Mouse (Mus musculus): ENCODE results near the gene Crmp1. TPM values are rescaled to one million over a fixed set of nuclear protein-coding genes. Genes with fewer than 3 reads are reported as not detected.
A peak's percentile ranks its signal among the peaks of the same experiment; 100 is the strongest.

Crmp1 gene
- polyA plus RNA-seq, 1 experiment from 2014 or later = 1.2 TPM

- Histone ChIP-seq H3K9me3 (ENCODE audit: low read length) (no peaks in the 10 kb centered on the region), H3K27ac (ENCODE audit: low read length) (no peak overlapping the region), H3K4me1 (ENCODE audit: insufficient read depth, low read depth, low read length) (no peaks in the 10 kb centered on the region), H3K4me3 (ENCODE audit: low read depth, low read length) (no peak overlapping the region), H3K4me2 (replicated peaks; ENCODE audit: low read depth, low read length) (no peak overlapping the region), H3K36me3 (ENCODE audit: insufficient read depth, low read length) (no peaks in the 10 kb centered on the region), H3K9ac (replicated peaks; ENCODE audit: low read depth) (no peak overlapping the region), H3K27me3 (replicated peaks; ENCODE audit: insufficient read depth, low read length) (no peaks in the 10 kb centered on the region)
- no peak for DNase-seq (ENCODE audit: low spot score)
- WGBS = 64% methylated on average over 7 of the region's 7 CpGs
- no peak for ATAC-seq
- TF ChIP-seq EP300 (IDR thresholded peaks at IDR 0.05) (no peak), CTCF (IDR thresholded peaks at IDR 0.05) (no peak)
Observed at GRCm38 (mm10) chr5:37204886-37205285, 36.9 kb upstream of the Crmp1 start.

- H3K36me3 ChIP-seq (ENCODE audit: insufficient read depth, low read length) = no peaks in the 10 kb centered on the region
- no peaks in the 10 kb centered on the region for H3K9me3 ChIP-seq (ENCODE audit: low read length)
- H3K27me3 ChIP-seq (replicated peaks; ENCODE audit: insufficient read depth, low read length) = no peaks in the 10 kb centered on the region
- H3K4me1 ChIP-seq (ENCODE audit: insufficient read depth, low read depth, low read length) = no peaks in the 10 kb centered on the region
- H3K27ac ChIP-seq (ENCODE audit: low read length) = no peak overlapping the region
- WGBS = 68% methylated on average over 1 of the region's 1 CpGs
- ATAC-seq = no peak
- no peak overlapping the region for H3K4me2 ChIP-seq (replicated peaks; ENCODE audit: low read depth, low read length)
- DNase-seq (ENCODE audit: low spot score) = no peak
- H3K9ac ChIP-seq (replicated peaks; ENCODE audit: low read depth) = no peak overlapping the region
- TF ChIP-seq EP300 (IDR thresholded peaks at IDR 0.05) (no peak), CTCF (IDR thresholded peaks at IDR 0.05) (peak; percentile 13; the same call in 1 of the 2 replicates)
- H3K4me3 ChIP-seq (ENCODE audit: low read depth, low read length) = no peak overlapping the region
Observed at GRCm38 (mm10) chr5:37205420-37205819, 36.3 kb upstream of the Crmp1 start.

GRCm38 (mm10) chr5:37206364-37206763 is 35.4 kb upstream of the Crmp1 start:
- ATAC-seq = no peak
- no peaks in the 10 kb centered on the region for H3K36me3 ChIP-seq (ENCODE audit: insufficient read depth, low read length)
- no peak overlapping the region for H3K4me2 ChIP-seq (replicated peaks; ENCODE audit: low read depth, low read length)
- 49% methylated on average over 2 of the region's 2 CpGs for WGBS
- no peak for DNase-seq (ENCODE audit: low spot score)
- H3K27me3 ChIP-seq (replicated peaks; ENCODE audit: insufficient read depth, low read length) = no peaks in the 10 kb centered on the region
- TF ChIP-seq CTCF (IDR thresholded peaks at IDR 0.05) (no peak), EP300 (IDR thresholded peaks at IDR 0.05) (no peak)
- no peaks in the 10 kb centered on the region for H3K4me1 ChIP-seq (ENCODE audit: insufficient read depth, low read depth, low read length)
- no peak overlapping the region for H3K9ac ChIP-seq (replicated peaks; ENCODE audit: low read depth)
- H3K9me3 ChIP-seq (ENCODE audit: low read length) = no peaks in the 10 kb centered on the region
- H3K4me3 ChIP-seq (ENCODE audit: low read depth, low read length) = no peak overlapping the region
- no peak overlapping the region for H3K27ac ChIP-seq (ENCODE audit: low read length)

GRCm38 (mm10) chr5:37212938-37213708 is 28.6 kb upstream of the Crmp1 start:
- WGBS = 75% methylated on average over 9 of the region's 9 CpGs
- no peak for TF ChIP-seq EP300 (IDR thresholded peaks at IDR 0.05)
- TF ChIP-seq CTCF (IDR thresholded peaks at IDR 0.05) = no peak
- ATAC-seq = no peak

GRCm38 (mm10) chr5:37213709-37214103 is 28.0 kb upstream of the Crmp1 start:
- 59% methylated on average over 4 of the region's 4 CpGs for whole genome bisulfite sequencing

More at GRCm38 (mm10) chr5:37212938-37213708, 28.6 kb upstream of the Crmp1 start:
- Histone ChIP-seq H3K4me1 (ENCODE audit: insufficient read depth, low read depth, low read length) (no peaks in the 10 kb centered on the region), H3K36me3 (ENCODE audit: insufficient read depth, low read length) (no peaks in the 10 kb centered on the region), H3K9ac (replicated peaks; ENCODE audit: low read depth) (no peak overlapping the region), H3K27ac (ENCODE audit: low read length) (no peak overlapping the region), H3K9me3 (ENCODE audit: low read length) (no peaks in the 10 kb centered on the region), H3K4me3 (ENCODE audit: low read depth, low read length) (no peak overlapping the region), H3K4me2 (replicated peaks; ENCODE audit: low read depth, low read length) (no peak overlapping the region), H3K27me3 (replicated peaks; ENCODE audit: insufficient read depth, low read length) (no peaks in the 10 kb centered on the region)
- no peak for DNase-seq (ENCODE audit: low spot score)

GRCm38 (mm10) chr5:37214614-37215013 is 27.1 kb upstream of the Crmp1 start:
- DNase-seq (ENCODE audit: low spot score) (no peak), ATAC-seq (no peak)
- no peak overlapping the region for H3K4me3 ChIP-seq (ENCODE audit: low read depth, low read length)
- TF ChIP-seq CTCF (IDR thresholded peaks at IDR 0.05) (no peak), EP300 (IDR thresholded peaks at IDR 0.05) (no peak)
- no peak overlapping the region for H3K27ac ChIP-seq (ENCODE audit: low read length)
- no peaks in the 10 kb centered on the region for H3K4me1 ChIP-seq (ENCODE audit: insufficient read depth, low read depth, low read length)
- 79% methylated on average over 6 of the region's 6 CpGs for WGBS
- no peak overlapping the region for H3K9ac ChIP-seq (replicated peaks; ENCODE audit: low read depth)
- no peaks in the 10 kb centered on the region for H3K9me3 ChIP-seq (ENCODE audit: low read length)
- no peaks in the 10 kb centered on the region for H3K27me3 ChIP-seq (replicated peaks; ENCODE audit: insufficient read depth, low read length)
- no peak overlapping the region for H3K4me2 ChIP-seq (replicated peaks; ENCODE audit: low read depth, low read length)
- no peaks in the 10 kb centered on the region for H3K36me3 ChIP-seq (ENCODE audit: insufficient read depth, low read length)

More at GRCm38 (mm10) chr5:37213709-37214103, 28.0 kb upstream of the Crmp1 start:
- TF ChIP-seq EP300 (IDR thresholded peaks at IDR 0.05) = no peak
- TF ChIP-seq CTCF (IDR thresholded peaks at IDR 0.05) = no peak
- Histone ChIP-seq H3K36me3 (ENCODE audit: insufficient read depth, low read length) (no peaks in the 10 kb centered on the region), H3K27me3 (replicated peaks; ENCODE audit: insufficient read depth, low read length) (no peaks in the 10 kb centered on the region), H3K4me2 (replicated peaks; ENCODE audit: low read depth, low read length) (no peak overlapping the region), H3K9ac (replicated peaks; ENCODE audit: low read depth) (no peak overlapping the region), H3K4me1 (ENCODE audit: insufficient read depth, low read depth, low read length) (no peaks in the 10 kb centered on the region), H3K27ac (ENCODE audit: low read length) (no peak overlapping the region), H3K9me3 (ENCODE audit: low read length) (no peaks in the 10 kb centered on the region), H3K4me3 (ENCODE audit: low read depth, low read length) (no peak overlapping the region)
- DNase-seq (ENCODE audit: low spot score) = no peak
- no peak for ATAC-seq
